9 mouse cellular contexts compared by ENCODE assay signal in the genomic region with DNA sequence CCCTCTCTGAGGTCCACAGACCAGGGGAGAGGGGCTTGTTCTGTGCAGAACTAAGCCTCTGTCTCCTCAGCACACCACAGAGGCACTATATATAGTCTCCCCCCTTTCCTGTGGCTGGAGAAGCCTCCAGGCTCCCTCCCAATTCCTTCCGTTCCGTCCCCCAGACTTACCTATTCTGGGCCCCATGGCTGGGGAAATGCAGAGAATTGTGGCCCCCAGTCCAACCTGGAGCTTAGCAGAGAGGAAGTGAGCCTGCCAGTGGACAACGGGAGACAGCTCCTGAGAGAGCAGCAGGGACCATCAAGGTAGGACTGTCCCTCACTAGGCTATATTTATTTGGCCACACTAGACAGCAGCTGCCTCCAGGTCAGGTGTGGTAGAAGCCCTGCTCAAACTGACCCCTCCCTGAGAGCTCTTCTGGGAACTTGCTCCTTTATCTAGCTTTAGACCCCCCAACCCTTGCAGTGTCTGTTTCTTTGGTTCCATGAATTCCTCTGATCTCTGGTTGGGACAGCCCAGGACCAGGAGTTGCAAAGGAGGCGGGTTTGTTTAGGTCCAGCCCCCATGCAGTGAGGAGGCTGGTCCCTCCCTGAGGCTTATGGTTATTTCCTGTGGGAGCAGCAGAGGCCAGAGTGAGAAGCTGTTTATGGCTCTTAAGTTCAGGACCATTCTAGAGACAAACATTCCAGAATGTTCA. TPM values are rescaled to one million over a fixed set of nuclear protein-coding genes. Genes with fewer than 3 reads are reported as not detected.
DNase-seq lines count a peak whose midpoint lies in the region; ATAC-seq lines count a peak whose summit lies in the region.
"Had no signal": no experiment of that assay in that cellular context is flagged by ENCODE, and none has a peak within 500 bp of the region (broad histone marks: within the 10 kb centered on the region; RNA-seq: fewer than 3 reads in every experiment).

No protein-coding gene starts in this region.

- WGBS in forebrain, embryonic 10.5 days, result 63% methylated on average over 4 of the region's 4 CpGs
- WGBS in forebrain, embryonic 16.5 days, result 66% methylated on average over 4 of the region's 4 CpGs
- 72% methylated on average over 4 of the region's 4 CpGs for WGBS in hindbrain, embryonic 15.5 days

- peak overlapping the region; percentile 57 for H3K27ac ChIP-seq in forebrain, embryonic 10.5 days
- no peak overlapping the region for H3K27ac ChIP-seq in forebrain, embryonic 16.5 days (ENCODE audit: low read length)
- H3K27ac ChIP-seq in brown adipose tissue, adult 24 weeks (replicated peaks; ENCODE audit: low read depth, low read length), result peak overlapping the region; percentile 99
- H3K27ac ChIP-seq in hindbrain, embryonic 15.5 days (replicated peaks), result peak overlapping the region; percentile 48; the same call in 1 of the 2 replicates

- H3K4me2 ChIP-seq in forebrain, embryonic 16.5 days (ENCODE audit: low read length), result no peak overlapping the region
- 0 out of 2 replicates have a peak overlapping the region, but pooled peaks have one; percentile 24 for H3K4me2 ChIP-seq in hindbrain, embryonic 15.5 days

- 0 out of 2 replicates have a peak overlapping the region, but pooled peaks have one; percentile 5 for H3K4me3 ChIP-seq in forebrain, embryonic 10.5 days
- H3K4me3 ChIP-seq in forebrain, embryonic 16.5 days (replicated peaks; ENCODE audit: low read length), result no peak overlapping the region
- H3K4me3 ChIP-seq in brown adipose tissue, adult 24 weeks (ENCODE audit: insufficient read depth, low read depth, low read length), result peak overlapping the region; percentile 68
- H3K4me3 ChIP-seq in hindbrain, embryonic 15.5 days, result no peak overlapping the region

- H3K27me3 ChIP-seq in forebrain, embryonic 10.5 days (ENCODE audit: poor library complexity, severe bottlenecking), result 0 out of 2 replicates have a peak, but pooled peaks cover 9% of the 10 kb centered on the region
- H3K27me3 ChIP-seq in forebrain, embryonic 16.5 days (replicated peaks; ENCODE audit: control insufficient read depth, insufficient read depth, low read length), result no peaks in the 10 kb centered on the region
- no peaks in the 10 kb centered on the region for H3K27me3 ChIP-seq in hindbrain, embryonic 15.5 days

- no peak for DNase-seq in forebrain, embryonic 10.5 days (ENCODE audit: extremely low spot score, low spot score)
- peak; percentile 42 to 50 for DNase-seq in lung, adult 18-20 months
- no peak for DNase-seq in retina, embryonic 14.5 days (ENCODE audit: low spot score)
- DNase-seq in spleen, adult 18-20 months, result no peak
- DNase-seq in left cerebral cortex, adult 11 months (ENCODE audit: low spot score), result no peak

- H3K36me3 ChIP-seq in forebrain, embryonic 10.5 days (replicated peaks), result no peaks in the 10 kb centered on the region
- H3K36me3 ChIP-seq in forebrain, embryonic 16.5 days (ENCODE audit: control insufficient read depth, insufficient read depth), result no peaks in the 10 kb centered on the region
- no peaks in the 10 kb centered on the region for H3K36me3 ChIP-seq in hindbrain, embryonic 15.5 days

- peaks cover 44% of the 10 kb centered on the region for H3K4me1 ChIP-seq in forebrain, embryonic 10.5 days
- H3K4me1 ChIP-seq in forebrain, embryonic 16.5 days (replicated peaks; ENCODE audit: control insufficient read depth, insufficient read depth, low read length), result peaks cover 4% of the 10 kb centered on the region; the same call in 1 of the 2 replicates
- H3K4me1 ChIP-seq in brown adipose tissue, adult 24 weeks (ENCODE audit: control insufficient read depth, insufficient read depth, insufficient read length, low read length), result peaks cover 29% of the 10 kb centered on the region
- peaks cover 8% of the 10 kb centered on the region; the same call in 1 of the 2 replicates for H3K4me1 ChIP-seq in hindbrain, embryonic 15.5 days (replicated peaks)

- no peak overlapping the region for H3K9ac ChIP-seq in forebrain, embryonic 16.5 days (replicated peaks; ENCODE audit: low read depth, low read length)
- H3K9ac ChIP-seq in hindbrain, embryonic 15.5 days, result no peak overlapping the region

- ATAC-seq in forebrain, embryonic 16.5 days, result no peak
- no peak for ATAC-seq in hindbrain, embryonic 15.5 days (ENCODE audit: low FRiP score, low read depth)

- H3K9me3 ChIP-seq in forebrain, embryonic 10.5 days, result no peaks in the 10 kb centered on the region
- H3K9me3 ChIP-seq in forebrain, embryonic 16.5 days (ENCODE audit: control insufficient read depth, low read length), result no peaks in the 10 kb centered on the region
- H3K9me3 ChIP-seq in hindbrain, embryonic 15.5 days, result no peaks in the 10 kb centered on the region

RNA-seq across cellular contexts. Expression of a gene that starts 4.7 kb away (rescaled TPM):
- 1.6 and 2.0 TPM in 2 replicates for polyA plus RNA-seq in forebrain, embryonic 10.5 days (2016; fragmentation: Nextera tagmentation; extraction: Ambion mirVana)
- polyA plus RNA-seq in forebrain, embryonic 16.5 days (2015; fragmentation: Nextera tagmentation; extraction: Ambion mirVana), result 5.0 and 6.4 TPM in 2 replicates
- 8.4 and 9.7 TPM in 2 replicates for polyA plus RNA-seq in brown adipose tissue, adult 24 weeks (2012; ENCODE audit: insufficient read depth, insufficient read length, missing spikeins)
- 6.7 and 7.1 TPM in 2 replicates for polyA plus RNA-seq in hindbrain, embryonic 15.5 days (2015; fragmentation: Nextera tagmentation; extraction: Ambion mirVana)

RNA-seq across cellular contexts. Expression of a gene that starts 23.6 kb away (rescaled TPM):
- not detected in 2 replicates for polyA plus RNA-seq in forebrain, embryonic 10.5 days (2016; fragmentation: Nextera tagmentation; extraction: Ambion mirVana)
- not detected in 2 replicates for polyA plus RNA-seq in forebrain, embryonic 16.5 days (2015; fragmentation: Nextera tagmentation; extraction: Ambion mirVana)
- not detected in 2 replicates for polyA plus RNA-seq in brown adipose tissue, adult 24 weeks (2012; ENCODE audit: insufficient read depth, insufficient read length, missing spikeins)
- not detected in 2 replicates for polyA plus RNA-seq in hindbrain, embryonic 15.5 days (2015; fragmentation: Nextera tagmentation; extraction: Ambion mirVana)
- polyA plus RNA-seq: embryonic facial prominence, embryonic 11.5 days had no signal

RNA-seq across cellular contexts. Expression of a gene that starts 56.8 kb away (rescaled TPM):
- not detected in 2 replicates for polyA plus RNA-seq in forebrain, embryonic 10.5 days (2016; fragmentation: Nextera tagmentation; extraction: Ambion mirVana)
- polyA plus RNA-seq in forebrain, embryonic 16.5 days (2015; fragmentation: Nextera tagmentation; extraction: Ambion mirVana), result not detected in 2 replicates
- polyA plus RNA-seq in brown adipose tissue, adult 24 weeks (2012; ENCODE audit: insufficient read depth, insufficient read length, missing spikeins), result not detected in 2 replicates
- not detected in 2 replicates for polyA plus RNA-seq in hindbrain, embryonic 15.5 days (2015; fragmentation: Nextera tagmentation; extraction: Ambion mirVana)
- polyA plus RNA-seq: embryonic facial prominence, embryonic 11.5 days had no signal

Comparison
In these comparisons a context has a peak if more than half of its experiments do, and no peak if none do; other contexts are left out.
1. H3K4me3 ChIP-seq: peak in forebrain, embryonic 10.5 days (single experiment) and brown adipose tissue, adult 24 weeks (single experiment); none in forebrain, embryonic 16.5 days (single experiment) and hindbrain, embryonic 15.5 days (single experiment).
2. DNase-seq: peak in lung, adult 18-20 months (2 of 2); none in forebrain, embryonic 10.5 days (single experiment), retina, embryonic 14.5 days (single experiment), spleen, adult 18-20 months (0 of 2) and left cerebral cortex, adult 11 months (single experiment).